Mouse (Mus musculus) thymus, adult 2 months (tissue): ENCODE measurements around the gene Zfp473.

Source experiments
- CTCF ChIP-seq: fragments of 200-500 bp; IDR thresholded peaks from 2 replicates; pipeline ENCODE4 v1.5.1; 2012; ENCODE audit warnings: mild to moderate bottlenecking, control low read depth, low read length, moderate library complexity, borderline replicate concordance; ENCODE audit not compliant: control insufficient read depth, poor library complexity, insufficient read depth; ENCODE audit errors: extremely low read depth
- POLR2A ChIP-seq: fragments of 200-500 bp; IDR thresholded peaks from 2 replicates; pipeline ENCODE4 v1.6.1; 2012; ENCODE audit warnings: mild to moderate bottlenecking, low read length, control low read depth, moderate library complexity; ENCODE audit not compliant: control insufficient read depth, poor library complexity, insufficient read depth; ENCODE audit errors: extremely low read depth

- TF ChIP-seq CTCF (no peak), POLR2A (no peak)
Observed at GRCm38 (mm10) chr7:44768129-44768528, 17.3 kb upstream of the Zfp473 start.
